Mouse (Mus musculus) cerebellum, adult 11 months (tissue): Measurements from ENCODE around the gene Gm28042.

Experiments used
- DNase-seq: peaks from one replicate; pipeline ENCODE4 v3.0.0; 2022

The Gm28042 gene

GRCm38 (mm10) chr2:120012924-120013323 is 14.4 kb upstream of the Gm28042 start:
- no peak for DNase-seq

- DNase-seq = no peak
Observed at GRCm38 (mm10) chr2:120013831-120014486, 13.3 kb upstream of the Gm28042 start.

GRCm38 (mm10) chr2:120015882-120016281 is 11.4 kb upstream of the Gm28042 start:
- DNase-seq = no peak

GRCm38 (mm10) chr2:120017599-120017998 is 9.7 kb upstream of the Gm28042 start:
- DNase-seq = no peak

- no peak for DNase-seq
Observed at GRCm38 (mm10) chr2:120024337-120024736, 3.0 kb upstream of the Gm28042 start.

- DNase-seq = no peak
Observed at GRCm38 (mm10) chr2:120027950-120028331, 648 bp downstream of the Gm28042 start.

- no peak for DNase-seq
Observed at GRCm38 (mm10) chr2:120030380-120030779, 3.1 kb downstream of the Gm28042 start.

- DNase-seq = no peak
Observed at GRCm38 (mm10) chr2:120032726-120033467, 5.6 kb downstream of the Gm28042 start, which contains the start of gene Pla2g4b. Gene Pla2g4b, plus strand, starts transcription at chr2:120033417.

- peak; percentile 42 for DNase-seq
Observed at GRCm38 (mm10) chr2:120033726-120034125, 6.4 kb downstream of the Gm28042 start.

- DNase-seq = no peak
Observed at GRCm38 (mm10) chr2:120037744-120038143, 10.5 kb downstream of the Gm28042 start.

GRCm38 (mm10) chr2:120040991-120041390 is 13.7 kb downstream of the Gm28042 start:
- DNase-seq = no peak

- DNase-seq = no peak
Observed at GRCm38 (mm10) chr2:120044101-120044603, 16.9 kb downstream of the Gm28042 start.

GRCm38 (mm10) chr2:120044676-120045075 is 17.4 kb downstream of the Gm28042 start:
- no peak for DNase-seq

GRCm38 (mm10) chr2:120046486-120047310 is 19.4 kb downstream of the Gm28042 start:
- no peak for DNase-seq

GRCm38 (mm10) chr2:120048173-120048572 is 20.9 kb downstream of the Gm28042 start:
- DNase-seq = no peak

GRCm38 (mm10) chr2:120049632-120050274 is 22.5 kb downstream of the Gm28042 start:
- DNase-seq = no peak

GRCm38 (mm10) chr2:120051405-120051804 is 24.1 kb downstream of the Gm28042 start:
- DNase-seq = no peak

GRCm38 (mm10) chr2:120054771-120055552 is 27.7 kb downstream of the Gm28042 start:
- DNase-seq = no peak

- DNase-seq = no peak
Observed at GRCm38 (mm10) chr2:120055923-120056322, 28.6 kb downstream of the Gm28042 start.

GRCm38 (mm10) chr2:120058818-120059217 is 31.5 kb downstream of the Gm28042 start:
- no peak for DNase-seq

GRCm38 (mm10) chr2:120059466-120059865 is 32.2 kb downstream of the Gm28042 start:
- no peak for DNase-seq

- no peak for DNase-seq
Observed at GRCm38 (mm10) chr2:120060190-120060589, 32.9 kb downstream of the Gm28042 start.
